Mouse (Mus musculus) hindbrain, embryonic 11.5 days (tissue): ENCODE results near the gene Hagh. TPM values are rescaled to one million over a fixed set of nuclear protein-coding genes. Genes with fewer than 3 reads are reported as not detected.
A peak's percentile ranks its signal among the peaks of the same experiment; 100 is the strongest.

Experiments
- ATAC-seq: fragments of 200-750 bp; cut with Nextera tagmentation; 2 replicates; pipeline ENCODE4 v1.8.0; 2017; ENCODE audit warnings: mild to moderate bottlenecking, moderate TSS enrichment, moderate library complexity; ENCODE audit not compliant: low FRiP score
- DNase-seq: peaks from one replicate; pipeline ENCODE4 v3.0.0-alpha.2; 2015; ENCODE audit warnings: low spot score
- H3K27ac ChIP-seq: fragments of 300-500 bp; sonication (generic); 2 replicates; pipeline ENCODE4 v1.5.1; 2014; ENCODE audit warnings: mild to moderate bottlenecking, low read depth, low read length
- H3K27me3 ChIP-seq: fragments of 300-500 bp; sonication (generic); 2 replicates; pipeline ENCODE4 v1.6.1; 2014; ENCODE audit warnings: mild to moderate bottlenecking, low read length, moderate library complexity, mixed read lengths; ENCODE audit not compliant: control insufficient read depth, insufficient read depth
- H3K36me3 ChIP-seq: fragments of 300-500 bp; sonication (generic); 2 replicates; pipeline ENCODE4 v1.6.1; 2014; ENCODE audit warnings: mild to moderate bottlenecking, low read length, moderate library complexity, mixed read lengths; ENCODE audit not compliant: control insufficient read depth, insufficient read depth
- H3K4me1 ChIP-seq: fragments of 300-500 bp; sonication (generic); replicated peaks from 2 replicates; pipeline ENCODE4 v1.6.1; 2014; ENCODE audit warnings: low read length, mixed read lengths; ENCODE audit not compliant: control insufficient read depth, insufficient read depth
- H3K4me2 ChIP-seq: fragments of 300-500 bp; sonication (generic); replicated peaks from 2 replicates; pipeline ENCODE4 v1.6.1; 2014; ENCODE audit warnings: mild to moderate bottlenecking, low read depth, low read length
- H3K4me3 ChIP-seq: fragments of 300-500 bp; sonication (generic); 2 replicates; pipeline ENCODE4 v1.5.1; 2014; ENCODE audit warnings: low read depth, low read length
- H3K9ac ChIP-seq: fragments of 300-500 bp; sonication (generic); 2 replicates; pipeline ENCODE4 v1.6.1; 2014; ENCODE audit warnings: low read depth, low read length
- H3K9me3 ChIP-seq: fragments of 300-500 bp; sonication (generic); 2 replicates; pipeline ENCODE4 v1.6.1; 2016; ENCODE audit warnings: low read length; ENCODE audit not compliant: control insufficient read depth
- WGBS: fragments of 180-500 bp; shearing (Covaris S2); extraction: QIAGEN DNeasy Blood & Tissue Kit; methylation state at CpG from one replicate; pipeline ENCODE4 v1.1.7; 2014; 5-methylcytosine and 5-hydroxymethylcytosine counted together
- polyA plus RNA-seq: library from polyadenylated mRNA; unstranded; fragments of >200 nt; fragmentation: Nextera tagmentation; extraction: Ambion mirVana; gene quantifications from 2 replicates; pipeline ENCODE4 v1.2.1, GENCODE M21; 2014

The Hagh gene
- polyA plus RNA-seq, 1 experiment from 2014 or later = 31.5 TPM

DNA sequence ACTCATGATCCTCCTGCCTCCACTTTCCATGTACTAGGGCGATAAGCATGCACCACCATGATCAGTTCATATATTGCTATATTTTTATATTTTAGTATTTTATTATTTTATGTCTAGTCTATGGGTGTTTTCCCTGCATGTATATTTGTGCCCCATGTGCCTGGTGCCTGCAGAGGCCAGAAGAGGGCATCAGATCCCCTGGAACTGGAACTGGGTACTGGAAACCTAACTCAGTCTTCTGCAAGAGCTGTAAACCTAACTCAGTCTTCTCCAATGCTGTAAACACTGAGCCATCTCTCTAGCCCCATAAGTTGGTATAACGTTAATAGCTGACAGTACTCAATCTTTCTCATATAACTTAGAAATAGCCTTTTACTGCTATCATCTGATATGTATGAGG, 2.7 kb downstream of the Hagh start:
- no peaks in the 10 kb centered on the region for H3K36me3 ChIP-seq
- no peaks in the 10 kb centered on the region for H3K27me3 ChIP-seq
- ATAC-seq (no peak), DNase-seq (no peak)
- no peaks in the 10 kb centered on the region for H3K9me3 ChIP-seq
- H3K4me3 ChIP-seq = no peak overlapping the region
- no peak overlapping the region for H3K9ac ChIP-seq
- no peak overlapping the region for H3K4me2 ChIP-seq
- 57% methylated on average over 2 of the region's 2 CpGs for WGBS
- H3K4me1 ChIP-seq = no peaks in the 10 kb centered on the region
- no peak overlapping the region for H3K27ac ChIP-seq

DNA sequence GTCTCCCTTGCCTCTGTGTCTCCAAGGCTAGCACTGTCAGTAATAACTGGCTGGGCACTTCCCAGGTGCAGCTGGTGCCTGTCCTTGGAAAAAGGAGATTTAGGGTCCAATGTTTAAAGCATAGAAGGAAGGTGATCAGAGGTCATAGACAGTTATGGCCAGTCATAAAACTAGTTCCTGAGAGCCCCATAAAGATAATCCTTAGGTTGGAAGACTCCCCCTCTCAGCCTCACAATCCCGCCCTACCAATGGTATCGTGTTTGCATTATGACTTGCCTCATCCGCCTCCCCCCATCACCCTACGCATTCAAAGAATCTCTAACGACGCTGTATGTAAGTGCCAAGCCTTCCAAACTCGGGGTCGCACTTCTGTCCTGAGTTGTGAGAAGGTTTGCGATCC, 4.6 kb downstream of the Hagh start:
- no peak overlapping the region for H3K4me2 ChIP-seq
- no peaks in the 10 kb centered on the region for H3K36me3 ChIP-seq
- no peaks in the 10 kb centered on the region for H3K9me3 ChIP-seq
- H3K4me1 ChIP-seq = no peaks in the 10 kb centered on the region
- H3K27me3 ChIP-seq = no peaks in the 10 kb centered on the region
- no peak for DNase-seq
- H3K9ac ChIP-seq = no peak overlapping the region
- no peak for ATAC-seq
- H3K27ac ChIP-seq = no peak overlapping the region
- no peak overlapping the region for H3K4me3 ChIP-seq
- 55% methylated on average over 9 of the region's 9 CpGs for WGBS

DNA sequence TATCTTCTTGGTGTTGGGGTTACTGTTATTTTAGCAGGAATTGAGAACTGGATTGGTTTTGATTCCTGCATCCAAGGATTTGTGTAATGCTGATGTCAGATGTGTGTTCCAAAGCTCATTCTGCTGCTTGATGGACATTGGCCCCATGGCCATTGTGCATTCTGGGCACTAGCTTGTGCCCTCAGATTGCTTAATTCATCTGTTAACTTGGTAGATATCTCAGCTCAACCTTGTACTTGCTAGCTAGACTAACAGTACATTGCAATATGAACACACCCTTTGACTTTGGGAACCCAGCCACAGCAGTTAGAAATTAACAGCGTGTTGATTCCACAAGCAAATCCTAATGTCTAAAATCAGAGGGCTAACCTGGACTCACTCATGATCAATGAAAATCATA, 7.4 kb downstream of the Hagh start:
- no peaks in the 10 kb centered on the region for H3K9me3 ChIP-seq
- peaks cover 3% of the 10 kb centered on the region; the same call in 1 of the 2 replicates for H3K27me3 ChIP-seq
- no peaks in the 10 kb centered on the region for H3K4me1 ChIP-seq
- no peak overlapping the region for H3K4me2 ChIP-seq
- H3K27ac ChIP-seq = no peak overlapping the region
- ATAC-seq (no peak), DNase-seq (no peak)
- WGBS = 100% methylated on average over 1 of the region's 1 CpGs
- H3K9ac ChIP-seq = no peak overlapping the region
- no peak overlapping the region for H3K4me3 ChIP-seq
- H3K36me3 ChIP-seq = no peaks in the 10 kb centered on the region

DNA sequence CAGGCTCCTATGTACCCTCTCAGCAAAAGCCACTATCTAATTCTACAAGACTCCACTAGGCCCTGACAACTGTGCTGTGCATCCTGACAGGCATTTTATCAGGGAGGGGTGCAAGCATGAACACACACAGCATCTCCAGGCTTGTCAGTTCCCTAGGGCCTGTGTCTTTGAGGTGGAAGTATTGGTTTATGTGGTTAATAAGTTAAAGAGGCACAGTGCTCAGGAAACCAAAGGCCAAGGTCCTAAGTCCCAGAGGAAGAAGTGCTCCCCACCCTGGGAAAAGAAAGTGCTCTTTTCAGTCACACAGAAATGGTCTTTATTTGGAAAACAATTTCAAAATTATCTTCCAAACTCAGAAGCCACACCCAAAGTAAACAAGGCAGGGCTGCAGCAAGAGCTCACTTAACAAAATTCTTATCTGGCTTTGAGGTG, 8.7 kb downstream of the Hagh start:
- H3K4me3 ChIP-seq = no peak overlapping the region
- no peaks in the 10 kb centered on the region for H3K4me1 ChIP-seq
- H3K27ac ChIP-seq = no peak overlapping the region
- H3K27me3 ChIP-seq = peaks cover 3% of the 10 kb centered on the region; the same call in 1 of the 2 replicates
- no peak for DNase-seq
- no peaks in the 10 kb centered on the region for H3K36me3 ChIP-seq
- H3K9me3 ChIP-seq = no peaks in the 10 kb centered on the region
- H3K4me2 ChIP-seq = no peak overlapping the region
- no peak for ATAC-seq
- no peak overlapping the region for H3K9ac ChIP-seq

DNA sequence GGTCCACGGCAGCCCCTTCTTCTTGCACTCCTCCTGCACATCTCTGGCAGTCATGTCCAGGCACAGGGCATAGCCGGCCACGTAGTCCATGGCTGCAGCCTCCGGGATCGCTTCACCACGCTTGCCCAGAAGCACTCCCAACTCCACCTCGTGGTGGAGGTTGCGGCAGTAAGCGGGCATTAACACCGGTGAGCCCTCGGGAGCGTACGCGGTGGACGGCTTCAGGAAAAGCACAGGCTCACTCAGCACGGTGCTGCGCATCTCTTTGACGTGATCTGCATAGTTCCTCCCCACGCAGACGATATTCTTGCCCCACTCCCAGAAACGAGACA, 9.8 kb downstream of the Hagh start:
- no peak for DNase-seq

DNA sequence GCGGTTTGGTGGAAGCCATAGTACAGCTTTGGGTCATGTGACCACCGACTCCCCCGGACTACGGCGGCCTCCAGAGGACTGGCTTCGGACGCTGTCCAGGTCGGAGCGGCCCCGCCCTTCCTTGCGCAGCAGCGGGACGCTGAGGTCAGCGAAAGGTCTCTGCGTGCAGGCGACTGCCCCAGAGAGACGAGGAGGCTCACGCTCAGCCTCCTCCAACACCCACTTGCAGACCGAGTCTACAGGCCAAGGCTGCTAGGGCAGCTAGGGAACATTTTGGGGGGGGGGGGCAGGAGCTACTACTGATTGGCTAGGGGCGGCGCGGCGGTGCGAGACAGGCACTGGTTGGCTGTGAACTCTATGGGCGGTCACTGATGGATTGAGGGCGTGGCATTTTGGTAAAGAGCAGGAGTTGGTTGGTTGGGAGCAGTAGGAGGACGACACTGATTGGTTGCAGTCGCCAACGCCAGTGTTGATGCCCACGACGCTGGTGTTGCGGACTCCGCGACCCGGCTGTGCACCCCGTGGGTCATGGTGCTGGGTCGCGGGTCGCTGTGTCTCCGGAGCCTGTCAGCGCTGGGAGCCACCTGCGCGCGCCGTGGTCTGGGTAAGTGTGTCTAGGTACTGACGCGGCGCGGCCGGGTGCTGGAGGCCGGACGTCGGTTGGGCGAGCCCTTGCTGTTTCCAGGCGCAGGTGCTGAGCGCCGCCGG, 10.3 kb downstream of the Hagh start, which contains the start of gene Fahd1:
Gene Fahd1, minus strand, starts transcription at position 300 of the 708 bp plus-strand sequence.
- Histone ChIP-seq H3K27me3 (peaks cover 3% of the 10 kb centered on the region; the same call in 1 of the 2 replicates), H3K9me3 (no peaks in the 10 kb centered on the region), H3K9ac (peak within 1 kb of the TSS; percentile 62), H3K4me3 (peak within 1 kb of the TSS; percentile 76), H3K36me3 (no peaks in the 10 kb centered on the region), H3K4me1 (no peaks in the 10 kb centered on the region), H3K27ac (peak within 1 kb of the TSS; percentile 90), H3K4me2 (peak within 1 kb of the TSS; percentile 72)
- ATAC-seq (peak; percentile 100), DNase-seq (peak; percentile 96)
- WGBS = 0% methylated on average over 58 of the region's 58 CpGs

More for the DNA sequence above, 9.8 kb downstream of the Hagh start:
- under 1% methylated on average over 21 of the region's 21 CpGs for WGBS
- Histone ChIP-seq H3K27ac (peak overlapping the region; percentile 90), H3K4me2 (peak overlapping the region; percentile 72), H3K36me3 (no peaks in the 10 kb centered on the region), H3K9me3 (no peaks in the 10 kb centered on the region), H3K4me1 (no peaks in the 10 kb centered on the region), H3K4me3 (peak overlapping the region; percentile 76), H3K27me3 (peaks cover 3% of the 10 kb centered on the region; the same call in 1 of the 2 replicates), H3K9ac (peak overlapping the region; percentile 62)
- ATAC-seq = peak; percentile 60

DNA sequence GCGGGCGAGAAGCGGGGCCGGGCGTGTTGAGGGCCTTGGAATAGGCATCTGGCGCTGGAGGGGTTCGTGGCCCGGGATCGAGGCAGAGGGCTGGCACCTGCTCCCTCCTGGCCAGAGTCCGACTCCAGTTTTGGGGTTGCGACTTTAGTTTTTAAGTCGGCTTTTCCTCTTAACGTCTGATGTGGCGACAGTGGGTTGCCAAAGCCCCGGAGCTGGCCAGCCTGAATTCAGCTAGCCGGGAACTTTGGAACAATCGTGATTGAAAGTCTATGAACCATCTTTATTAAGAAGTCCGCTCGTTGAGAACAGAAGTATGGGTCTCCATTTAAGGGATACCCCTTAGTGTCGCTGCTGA, 10.8 kb downstream of the Hagh start:
- Histone ChIP-seq H3K27ac (no peak overlapping the region; the same call in 1 of the 2 replicates), H3K4me1 (no peaks in the 10 kb centered on the region), H3K27me3 (peaks cover 3% of the 10 kb centered on the region; the same call in 1 of the 2 replicates), H3K4me2 (peak overlapping the region; percentile 72), H3K4me3 (peak overlapping the region; percentile 76), H3K9ac (peak overlapping the region; percentile 48), H3K36me3 (no peaks in the 10 kb centered on the region), H3K9me3 (no peaks in the 10 kb centered on the region)
- ATAC-seq = no peak; the same call in 1 of the 2 replicates
- no peak for DNase-seq
- WGBS = 1% methylated on average over 20 of the region's 20 CpGs

DNA sequence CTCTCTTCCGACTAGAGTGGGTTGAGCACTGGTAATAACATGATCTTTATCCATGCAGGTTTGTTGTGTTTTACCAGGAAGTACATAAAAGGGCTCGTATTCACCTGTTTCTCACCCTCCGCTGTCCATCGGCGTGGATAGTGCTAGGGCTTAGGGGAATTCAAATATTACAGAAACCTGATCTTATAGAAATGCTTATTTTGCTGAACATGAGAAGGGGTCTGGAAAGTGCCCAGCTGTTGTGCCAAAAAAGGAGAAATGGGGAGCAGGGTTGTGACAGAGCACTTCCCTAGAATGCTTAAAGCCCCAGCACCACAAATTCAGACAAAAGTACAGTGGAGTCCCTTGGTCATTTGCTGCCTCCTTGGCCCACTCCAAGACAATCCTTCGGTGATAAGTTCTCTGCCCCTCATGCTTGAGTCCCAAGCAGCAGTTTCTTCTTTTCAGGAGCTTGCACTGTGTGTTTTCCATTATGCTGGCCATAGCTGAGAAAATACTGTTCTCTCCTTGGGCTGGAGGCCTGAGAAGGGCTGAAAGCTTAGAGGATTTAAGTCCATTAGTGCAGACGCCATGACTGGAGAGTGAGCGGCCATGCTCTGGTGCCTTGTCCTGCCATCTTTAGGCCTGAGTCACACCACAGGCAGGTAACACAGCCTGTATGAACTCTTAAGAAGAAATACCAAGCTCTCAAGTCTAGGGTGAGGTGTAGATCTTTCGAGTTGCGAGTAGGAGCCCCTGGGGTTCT, 11.6 kb downstream of the Hagh start:
- H3K36me3 ChIP-seq = no peaks in the 10 kb centered on the region
- H3K4me2 ChIP-seq = no peak overlapping the region; the same call in 1 of the 2 replicates
- no peak for ATAC-seq
- WGBS = 82% methylated on average over 10 of the region's 10 CpGs
- H3K9ac ChIP-seq = no peak overlapping the region
- no peaks in the 10 kb centered on the region for H3K9me3 ChIP-seq
- DNase-seq = no peak
- H3K4me3 ChIP-seq = peak overlapping the region; percentile 76; the same call in 1 of the 2 replicates
- H3K27me3 ChIP-seq = peaks cover 3% of the 10 kb centered on the region; the same call in 1 of the 2 replicates
- H3K27ac ChIP-seq = no peak overlapping the region
- no peaks in the 10 kb centered on the region for H3K4me1 ChIP-seq
